Mouse (Mus musculus) forebrain, postnatal 0 days (tissue): ENCODE measurements at regions not wholly inside any gene's neighbourhood (a gene's known extent, or its start where the extent isn't known, plus 50 kb on each side); places are given as distances from the start of the nearest gene placed in this dataset.

Source experiments
- ATAC-seq: fragments of 200-750 bp; cut with Nextera tagmentation; 2 replicates; pipeline ENCODE4 v1.8.0; 2017; ENCODE audit warnings: mild to moderate bottlenecking, moderate library complexity
- DNase-seq: peaks from one replicate; pipeline ENCODE4 v3.0.0-alpha.2; 2015
- H3K27ac ChIP-seq: fragments of 300-500 bp; sonication (generic); 2 replicates; pipeline ENCODE4 v1.5.1; 2014; ENCODE audit warnings: low read depth, mild to moderate bottlenecking, antibody characterized with exemption, low read length, moderate library complexity, mixed read lengths
- H3K27me3 ChIP-seq: fragments of 300-500 bp; sonication (generic); 2 replicates; pipeline ENCODE4 v1.6.1; 2014; ENCODE audit warnings: mild to moderate bottlenecking, low read length, mixed read lengths; ENCODE audit not compliant: insufficient read depth
- H3K36me3 ChIP-seq: fragments of 300-500 bp; sonication (generic); 2 replicates; pipeline ENCODE4 v1.6.1; 2014; ENCODE audit warnings: mild to moderate bottlenecking, moderate library complexity; ENCODE audit not compliant: insufficient read depth
- H3K4me1 ChIP-seq: fragments of 300-500 bp; sonication (generic); 2 replicates; pipeline ENCODE4 v1.6.1; 2014; ENCODE audit warnings: antibody characterized with exemption; ENCODE audit not compliant: insufficient read depth
- H3K4me2 ChIP-seq: fragments of 300-500 bp; sonication (generic); 2 replicates; pipeline ENCODE4 v1.6.1; 2014; ENCODE audit warnings: low read depth, mild to moderate bottlenecking, moderate library complexity
- H3K4me3 ChIP-seq: fragments of 300-500 bp; sonication (generic); 2 replicates; pipeline ENCODE4 v1.5.1; 2014; ENCODE audit warnings: low read depth, low read length, mixed read lengths
- H3K9ac ChIP-seq: fragments of 300-500 bp; sonication (generic); 2 replicates; pipeline ENCODE4 v1.6.1; 2014; ENCODE audit warnings: mild to moderate bottlenecking
- H3K9me3 ChIP-seq: fragments of 300-500 bp; sonication (generic); 2 replicates; pipeline ENCODE4 v1.6.1; 2016; ENCODE audit warnings: low read length
- CTCF ChIP-seq: sonication (generic); IDR thresholded peaks from 2 replicates; pipeline ENCODE4 v1.5.1; 2016; ENCODE audit warnings: antibody characterized with exemption, control low read depth, low read depth
- WGBS: fragments of 180-500 bp; shearing (Covaris S2); extraction: QIAGEN DNeasy Blood & Tissue Kit; methylation state at CpG from one replicate; pipeline ENCODE4 v1.1.7; 2014; 5-methylcytosine and 5-hydroxymethylcytosine counted together

DNA sequence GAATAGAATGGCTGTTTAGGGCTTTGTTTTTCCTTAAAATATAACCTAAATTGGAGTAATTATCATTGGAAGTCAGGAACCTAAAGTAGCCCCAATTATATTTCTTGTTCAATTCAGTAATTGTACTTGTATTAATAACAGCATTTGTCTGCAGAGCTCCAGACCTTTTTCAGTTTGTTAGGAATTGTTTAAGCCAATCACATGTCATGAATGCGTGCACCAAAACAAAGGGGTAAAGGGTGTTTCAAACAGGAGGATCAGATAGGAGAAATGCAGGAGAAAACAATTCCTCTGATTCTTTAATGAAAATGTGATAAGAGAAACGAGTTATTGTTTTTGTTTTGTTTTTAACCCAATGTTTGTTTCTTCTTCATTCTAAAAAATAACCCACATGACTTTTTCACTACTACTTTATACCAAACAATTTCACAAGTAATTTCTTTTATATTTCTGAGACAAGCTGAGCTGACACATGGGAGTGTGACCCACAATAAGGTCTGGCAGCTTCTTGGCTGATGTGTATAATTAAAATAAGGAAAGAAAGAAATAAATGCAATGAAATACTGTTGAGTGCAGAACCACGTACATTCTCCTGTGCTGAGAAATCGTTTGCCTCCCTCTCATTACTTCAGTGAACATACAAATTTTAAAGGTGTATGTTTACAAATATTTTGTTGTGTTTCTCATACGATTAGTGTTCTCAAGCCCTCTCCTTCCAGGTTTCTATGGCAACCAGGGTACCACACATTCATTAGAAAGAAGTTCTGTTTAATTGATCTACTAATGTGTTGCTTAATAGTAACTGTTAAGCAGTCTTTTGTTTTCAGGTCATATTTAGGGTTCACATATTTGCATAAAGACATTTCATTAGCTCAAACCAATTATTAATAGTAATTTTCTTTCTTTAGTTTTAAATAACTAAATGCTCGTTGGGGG lies 397.7 kb downstream of the Isl1 start:
- DNase-seq (peak; percentile 24), ATAC-seq (peak; percentile 38; the same call in 1 of the 2 replicates)
- no peak for TF ChIP-seq CTCF
- Histone ChIP-seq H3K27ac (no peak overlapping the region), H3K4me2 (no peak overlapping the region), H3K36me3 (no peaks in the 10 kb centered on the region), H3K4me3 (no peak overlapping the region), H3K4me1 (no peaks in the 10 kb centered on the region), H3K9me3 (no peaks in the 10 kb centered on the region), H3K27me3 (no peaks in the 10 kb centered on the region), H3K9ac (no peak overlapping the region)
- 14% methylated on average over 6 of the region's 6 CpGs for whole genome bisulfite sequencing

DNA sequence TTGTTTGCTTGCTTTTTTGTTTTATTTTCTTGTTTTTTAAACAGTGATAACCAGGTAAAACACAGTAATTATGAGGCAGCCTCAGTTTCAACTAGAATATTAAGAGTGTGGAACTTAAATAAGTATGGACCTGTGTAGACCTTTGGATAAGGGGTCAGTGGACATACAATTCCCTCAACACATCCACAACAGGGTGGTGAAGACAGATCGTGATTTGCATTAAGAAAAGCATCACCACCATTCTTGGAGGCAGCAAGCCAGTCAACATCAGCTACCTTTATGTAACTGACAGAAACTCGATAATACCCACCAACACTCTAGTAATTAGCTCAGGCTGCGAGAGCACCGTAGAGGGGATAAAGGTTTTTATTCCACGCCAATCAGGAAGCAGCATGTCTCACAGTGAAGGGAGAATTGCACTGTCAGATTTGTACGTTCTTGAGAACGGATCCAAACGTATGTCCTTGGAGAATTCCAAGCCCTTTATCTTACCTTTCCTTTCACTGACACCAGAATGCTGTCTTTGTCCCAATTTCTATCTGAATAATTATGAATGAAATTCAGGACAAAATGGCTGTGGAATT lies 398.5 kb downstream of the Isl1 start:
- WGBS, result 6% methylated on average over 8 of the region's 8 CpGs
- Histone ChIP-seq H3K4me1 (no peaks in the 10 kb centered on the region), H3K9ac (no peak overlapping the region), H3K4me2 (peak overlapping the region; percentile 33), H3K4me3 (no peak overlapping the region), H3K36me3 (no peaks in the 10 kb centered on the region), H3K9me3 (no peaks in the 10 kb centered on the region), H3K27ac (no peak overlapping the region), H3K27me3 (no peaks in the 10 kb centered on the region)
- TF ChIP-seq CTCF, result no peak
- ATAC-seq (peak; percentile 51; the same call in 1 of the 2 replicates), DNase-seq (peak; percentile 14)

DNA sequence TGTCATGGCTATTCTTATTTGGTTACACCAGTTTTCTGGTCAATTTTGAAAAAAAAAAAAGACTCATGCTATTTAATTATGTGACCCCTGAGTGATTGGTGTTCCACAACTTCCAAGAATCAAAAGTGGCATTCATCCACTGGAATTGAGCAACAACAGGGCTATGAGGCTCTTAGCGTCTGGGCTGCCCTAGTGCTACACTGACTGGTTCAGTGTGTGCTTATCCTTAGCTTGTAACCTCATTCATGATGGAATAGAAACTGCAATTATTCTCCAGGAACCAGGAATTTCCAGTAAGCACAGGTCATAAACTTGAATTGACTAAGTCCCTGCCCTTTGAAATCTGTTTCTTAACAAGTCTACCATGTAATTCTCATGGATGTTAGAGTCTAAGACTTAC lies 428.9 kb downstream of the Isl1 start:
- no peak overlapping the region for H3K27ac ChIP-seq
- no peaks in the 10 kb centered on the region for H3K9me3 ChIP-seq
- ATAC-seq, result no peak
- DNase-seq, result no peak
- no peak overlapping the region for H3K4me3 ChIP-seq
- no peak for TF ChIP-seq CTCF
- no peak overlapping the region for H3K9ac ChIP-seq
- WGBS, result 66% methylated on average over 1 of the region's 1 CpGs
- H3K4me1 ChIP-seq, result no peaks in the 10 kb centered on the region
- H3K27me3 ChIP-seq, result no peaks in the 10 kb centered on the region
- no peaks in the 10 kb centered on the region for H3K36me3 ChIP-seq
- no peak overlapping the region for H3K4me2 ChIP-seq

- no peak overlapping the region for H3K27ac ChIP-seq
- H3K4me2 ChIP-seq, result no peak overlapping the region
- WGBS, result 69% methylated on average over 3 of the region's 3 CpGs
- DNase-seq (no peak), ATAC-seq (no peak)
- TF ChIP-seq CTCF, result no peak
- H3K36me3 ChIP-seq, result no peaks in the 10 kb centered on the region
- H3K9me3 ChIP-seq, result no peaks in the 10 kb centered on the region
- H3K27me3 ChIP-seq, result no peaks in the 10 kb centered on the region
- no peak overlapping the region for H3K9ac ChIP-seq
- H3K4me1 ChIP-seq, result no peaks in the 10 kb centered on the region
- no peak overlapping the region for H3K4me3 ChIP-seq
These were observed 449.0 kb downstream of the Isl1 start for GRCm38 (mm10) chr13:115860480-115860879.

DNA sequence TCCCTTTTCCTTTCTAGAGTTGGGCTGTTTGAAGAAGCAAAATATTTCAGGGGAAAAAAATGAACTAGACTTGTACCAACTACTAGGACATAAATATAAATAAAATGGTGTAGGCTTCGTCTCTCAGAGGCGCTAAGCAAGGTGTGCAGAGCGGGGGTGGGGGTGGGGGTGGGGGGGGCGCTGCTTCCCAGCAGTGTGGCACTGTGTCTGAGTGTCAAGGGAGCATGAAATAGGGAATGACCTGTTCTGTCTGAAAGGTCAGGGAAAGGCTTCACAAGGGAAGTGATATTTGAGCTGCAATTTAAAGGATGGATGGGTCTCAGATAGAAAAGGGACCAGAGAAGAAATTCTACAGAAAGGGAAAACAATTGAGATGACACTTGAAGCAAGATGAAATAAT lies 452.9 kb downstream of the Isl1 start:
- Histone ChIP-seq H3K27ac (no peak overlapping the region), H3K9ac (no peak overlapping the region), H3K36me3 (no peaks in the 10 kb centered on the region), H3K9me3 (no peaks in the 10 kb centered on the region), H3K4me2 (no peak overlapping the region), H3K27me3 (no peaks in the 10 kb centered on the region), H3K4me1 (no peaks in the 10 kb centered on the region), H3K4me3 (no peak overlapping the region)
- DNase-seq (no peak), ATAC-seq (no peak)
- TF ChIP-seq CTCF, result no peak
- WGBS, result 80% methylated on average over 4 of the region's 4 CpGs

GRCm38 (mm10) chr13:115852689-115853356 lies 456.7 kb downstream of the Isl1 start:
- Histone ChIP-seq H3K4me1 (no peaks in the 10 kb centered on the region), H3K9me3 (no peaks in the 10 kb centered on the region), H3K4me3 (no peak overlapping the region), H3K9ac (no peak overlapping the region), H3K4me2 (no peak overlapping the region), H3K27me3 (no peaks in the 10 kb centered on the region), H3K36me3 (no peaks in the 10 kb centered on the region), H3K27ac (no peak overlapping the region)
- WGBS, result 51% methylated on average over 3 of the region's 3 CpGs
- TF ChIP-seq CTCF, result no peak
- ATAC-seq (peak; percentile 58; the same call in 1 of the 2 replicates), DNase-seq (peak; percentile 13)

GRCm38 (mm10) chr13:115843121-115843520 lies 466.4 kb downstream of the Isl1 start:
- no peak for ATAC-seq
- WGBS, result 72% methylated on average over 10 of the region's 10 CpGs
- Histone ChIP-seq H3K27ac (no peak overlapping the region), H3K36me3 (no peaks in the 10 kb centered on the region), H3K9me3 (no peaks in the 10 kb centered on the region), H3K27me3 (no peaks in the 10 kb centered on the region), H3K9ac (no peak overlapping the region), H3K4me3 (no peak overlapping the region), H3K4me2 (no peak overlapping the region), H3K4me1 (no peaks in the 10 kb centered on the region)
- DNase-seq, result no peak
- TF ChIP-seq CTCF, result no peak
